Mouse (Mus musculus): Measurements from ENCODE around the gene Pgls. TPM values are rescaled to one million over a fixed set of nuclear protein-coding genes. Genes with fewer than 3 reads are reported as not detected.

The Pgls gene
- total and polyA plus RNA-seq, 2 experiments = 111 to 119 TPM

- no peak for DNase-seq (ENCODE audit: extremely low read depth, low read depth, low spot score)
- no peaks in the 10 kb centered on the region for H3K79me2 ChIP-seq (ENCODE audit: control insufficient read depth, insufficient read depth, low read length)
- WGBS = 63% methylated on average over 6 of the region's 6 CpGs
- H3K9ac ChIP-seq (ENCODE audit: low read depth, low read length) = no peak overlapping the region
- TF ChIP-seq CTCF (IDR thresholded peaks at IDR 0.05; ENCODE audit: low read depth, low read length) = no peak
- TF ChIP-seq POLR2A (IDR thresholded peaks at IDR 0.05; ENCODE audit: extremely low read depth, insufficient read depth, low read length) = no peak
- H3K27me3 ChIP-seq (ENCODE audit: control insufficient read depth, insufficient read depth, low read length) = no peaks in the 10 kb centered on the region
- H3K36me3 ChIP-seq (ENCODE audit: control insufficient read depth, insufficient read depth, low read length) = no peaks in the 10 kb centered on the region
- no peak overlapping the region for H3K4me3 ChIP-seq (ENCODE audit: insufficient read depth, low read depth, low read length)
- H3K4me1 ChIP-seq (ENCODE audit: control insufficient read depth, insufficient read depth, low read length) = peaks cover 7% of the 10 kb centered on the region
- H3K27ac ChIP-seq (replicated peaks; ENCODE audit: insufficient read depth, low read depth, low read length) = no peak overlapping the region
Observed at GRCm38 (mm10) chr8:71596384-71596783, 4.4 kb downstream of the Pgls start.

GRCm38 (mm10) chr8:71596798-71597197 lies 4.8 kb downstream of the Pgls start:
- TF ChIP-seq POLR2A (IDR thresholded peaks at IDR 0.05; ENCODE audit: extremely low read depth, insufficient read depth, low read length) (no peak), CTCF (IDR thresholded peaks at IDR 0.05; ENCODE audit: low read depth, low read length) (no peak)
- 81% methylated on average over 4 of the region's 4 CpGs for WGBS
- no peak for DNase-seq (ENCODE audit: extremely low read depth, low read depth, low spot score)
- no peaks in the 10 kb centered on the region for H3K27me3 ChIP-seq (ENCODE audit: control insufficient read depth, insufficient read depth, low read length)
- H3K9ac ChIP-seq (ENCODE audit: low read depth, low read length) = no peak overlapping the region
- no peaks in the 10 kb centered on the region for H3K36me3 ChIP-seq (ENCODE audit: control insufficient read depth, insufficient read depth, low read length)
- peaks cover 7% of the 10 kb centered on the region for H3K4me1 ChIP-seq (ENCODE audit: control insufficient read depth, insufficient read depth, low read length)
- H3K27ac ChIP-seq (replicated peaks; ENCODE audit: insufficient read depth, low read depth, low read length) = no peak overlapping the region
- H3K79me2 ChIP-seq (ENCODE audit: control insufficient read depth, insufficient read depth, low read length) = no peaks in the 10 kb centered on the region
- H3K4me3 ChIP-seq (ENCODE audit: insufficient read depth, low read depth, low read length) = no peak overlapping the region

- Histone ChIP-seq H3K9ac (ENCODE audit: low read depth, low read length) (no peak within 1 kb of the TSS), H3K4me3 (ENCODE audit: insufficient read depth, low read depth, low read length) (no peak within 1 kb of the TSS), H3K36me3 (ENCODE audit: control insufficient read depth, insufficient read depth, low read length) (no peaks in the 10 kb centered on the region), H3K27ac (replicated peaks; ENCODE audit: insufficient read depth, low read depth, low read length) (no peak within 1 kb of the TSS), H3K79me2 (ENCODE audit: control insufficient read depth, insufficient read depth, low read length) (no peaks in the 10 kb centered on the region), H3K4me1 (ENCODE audit: control insufficient read depth, insufficient read depth, low read length) (peaks cover 7% of the 10 kb centered on the region), H3K27me3 (ENCODE audit: control insufficient read depth, insufficient read depth, low read length) (0 out of 2 replicates have a peak, but pooled peaks cover 3% of the 10 kb centered on the region)
- no peak for DNase-seq (ENCODE audit: extremely low read depth, low read depth, low spot score)
- TF ChIP-seq CTCF (IDR thresholded peaks at IDR 0.05; ENCODE audit: low read depth, low read length) = no peak
- no peak for TF ChIP-seq POLR2A (IDR thresholded peaks at IDR 0.05; ENCODE audit: extremely low read depth, insufficient read depth, low read length)
- 91% methylated on average over 3 of the region's 3 CpGs for WGBS
Observed at GRCm38 (mm10) chr8:71597451-71597850, 5.5 kb downstream of the Pgls start, which contains the start of gene Fam129c. Gene Fam129c (plus strand): TSS chr8:71597648.

GRCm38 (mm10) chr8:71598375-71598774 lies 6.4 kb downstream of the Pgls start:
- H3K4me3 ChIP-seq (ENCODE audit: insufficient read depth, low read depth, low read length) = no peak overlapping the region
- no peak overlapping the region for H3K9ac ChIP-seq (ENCODE audit: low read depth, low read length)
- H3K4me1 ChIP-seq (ENCODE audit: control insufficient read depth, insufficient read depth, low read length) = no peaks in the 10 kb centered on the region; the same call in 1 of the 2 replicates
- no peaks in the 10 kb centered on the region for H3K79me2 ChIP-seq (ENCODE audit: control insufficient read depth, insufficient read depth, low read length)
- no peak for DNase-seq (ENCODE audit: extremely low read depth, low read depth, low spot score)
- TF ChIP-seq CTCF (IDR thresholded peaks at IDR 0.05; ENCODE audit: low read depth, low read length) (no peak), POLR2A (IDR thresholded peaks at IDR 0.05; ENCODE audit: extremely low read depth, insufficient read depth, low read length) (no peak)
- H3K36me3 ChIP-seq (ENCODE audit: control insufficient read depth, insufficient read depth, low read length) = no peaks in the 10 kb centered on the region
- no peak overlapping the region for H3K27ac ChIP-seq (replicated peaks; ENCODE audit: insufficient read depth, low read depth, low read length)
- H3K27me3 ChIP-seq (ENCODE audit: control insufficient read depth, insufficient read depth, low read length) = 0 out of 2 replicates have a peak, but pooled peaks cover 3% of the 10 kb centered on the region

- Histone ChIP-seq H3K9ac (ENCODE audit: low read depth, low read length) (no peak overlapping the region), H3K4me3 (ENCODE audit: insufficient read depth, low read depth, low read length) (no peak overlapping the region)
- WGBS = 94% methylated on average over 5 of the region's 5 CpGs
Observed at GRCm38 (mm10) chr8:71598841-71599240, 6.9 kb downstream of the Pgls start.

GRCm38 (mm10) chr8:71601939-71602665 lies 10.1 kb downstream of the Pgls start:
- Histone ChIP-seq H3K27me3 (ENCODE audit: control insufficient read depth, insufficient read depth, low read length) (0 out of 2 replicates have a peak, but pooled peaks cover 3% of the 10 kb centered on the region), H3K27ac (replicated peaks; ENCODE audit: insufficient read depth, low read depth, low read length) (no peak overlapping the region), H3K36me3 (ENCODE audit: control insufficient read depth, insufficient read depth, low read length) (no peaks in the 10 kb centered on the region), H3K4me1 (ENCODE audit: control insufficient read depth, insufficient read depth, low read length) (no peaks in the 10 kb centered on the region; the same call in 1 of the 2 replicates), H3K9ac (ENCODE audit: low read depth, low read length) (no peak overlapping the region), H3K4me3 (ENCODE audit: insufficient read depth, low read depth, low read length) (peak overlapping the region; percentile 1; the same call in 1 of the 2 replicates), H3K79me2 (ENCODE audit: control insufficient read depth, insufficient read depth, low read length) (no peaks in the 10 kb centered on the region)
- DNase-seq (ENCODE audit: extremely low read depth, low read depth, low spot score) = no peak
- WGBS = 15% methylated on average over 65 of the region's 65 CpGs
- no peak for TF ChIP-seq POLR2A (IDR thresholded peaks at IDR 0.05; ENCODE audit: extremely low read depth, insufficient read depth, low read length)
- TF ChIP-seq CTCF (IDR thresholded peaks at IDR 0.05; ENCODE audit: low read depth, low read length) = no peak

More at GRCm38 (mm10) chr8:71598841-71599240, 6.9 kb downstream of the Pgls start:
- Histone ChIP-seq H3K27ac (replicated peaks; ENCODE audit: insufficient read depth, low read depth, low read length) (no peak overlapping the region), H3K27me3 (ENCODE audit: control insufficient read depth, insufficient read depth, low read length) (0 out of 2 replicates have a peak, but pooled peaks cover 3% of the 10 kb centered on the region), H3K36me3 (ENCODE audit: control insufficient read depth, insufficient read depth, low read length) (no peaks in the 10 kb centered on the region), H3K79me2 (ENCODE audit: control insufficient read depth, insufficient read depth, low read length) (no peaks in the 10 kb centered on the region), H3K4me1 (ENCODE audit: control insufficient read depth, insufficient read depth, low read length) (no peaks in the 10 kb centered on the region; the same call in 1 of the 2 replicates)
- no peak for DNase-seq (ENCODE audit: extremely low read depth, low read depth, low spot score)
- TF ChIP-seq CTCF (IDR thresholded peaks at IDR 0.05; ENCODE audit: low read depth, low read length) = no peak
- no peak for TF ChIP-seq POLR2A (IDR thresholded peaks at IDR 0.05; ENCODE audit: extremely low read depth, insufficient read depth, low read length)

Measured in liver, adult 2 months (tissue).